Mouse (Mus musculus) CH12.LX (cell line): ENCODE measurements around the gene Ackr1.
"Not testable (repeated sequence)": the region's sequence is repeated elsewhere in the genome, so short reads cannot be mapped to it uniquely, and the experiment has no call there.

Source experiments
- CTCF ChIP-seq, 2 experiments: IDR thresholded peaks in 1 of 2; conservative IDR thresholded peaks in 1 of 2; 2 replicates each; pipeline ENCODE4 v1.5.1; 2011 to 2012; ENCODE audit warnings: low read depth in 2 of 2, low read length in 2 of 2, improper control_type of control experiment in 1 of 2, inconsistent platforms in 1 of 2, mild to moderate bottlenecking in 1 of 2, moderate library complexity in 1 of 2
- KAT2A ChIP-seq: IDR thresholded peaks from 2 replicates; pipeline ENCODE4 v1.6.1; 2012; ENCODE audit warnings: low read length, improper control_type of control experiment, inconsistent platforms; ENCODE audit not compliant: insufficient replicate concordance
- MAFK ChIP-seq: IDR thresholded peaks from 2 replicates; pipeline ENCODE4 v1.6.1; 2011; ENCODE audit warnings: low read length, improper control_type of control experiment; ENCODE audit not compliant: insufficient replicate concordance
- MAX ChIP-seq: IDR thresholded peaks from 2 replicates; pipeline ENCODE4 v1.6.1; 2011; ENCODE audit warnings: low read length, improper control_type of control experiment
- POLR2A ChIP-seq: IDR thresholded peaks from 2 replicates; pipeline ENCODE4 v1.6.1; 2011; ENCODE audit warnings: low read depth, mild to moderate bottlenecking, improper control_type of control experiment, low read length
- ZC3H11A ChIP-seq: IDR thresholded peaks from 2 replicates; pipeline ENCODE4 v1.6.1; 2012; ENCODE audit warnings: low read depth, mild to moderate bottlenecking, inconsistent platforms, low read length, improper control_type of control experiment
- ZKSCAN1 ChIP-seq: IDR thresholded peaks from 2 replicates; pipeline ENCODE4 v1.6.1; 2012; ENCODE audit warnings: low read depth, inconsistent platforms, low read length, improper control_type of control experiment, borderline replicate concordance

DNA sequence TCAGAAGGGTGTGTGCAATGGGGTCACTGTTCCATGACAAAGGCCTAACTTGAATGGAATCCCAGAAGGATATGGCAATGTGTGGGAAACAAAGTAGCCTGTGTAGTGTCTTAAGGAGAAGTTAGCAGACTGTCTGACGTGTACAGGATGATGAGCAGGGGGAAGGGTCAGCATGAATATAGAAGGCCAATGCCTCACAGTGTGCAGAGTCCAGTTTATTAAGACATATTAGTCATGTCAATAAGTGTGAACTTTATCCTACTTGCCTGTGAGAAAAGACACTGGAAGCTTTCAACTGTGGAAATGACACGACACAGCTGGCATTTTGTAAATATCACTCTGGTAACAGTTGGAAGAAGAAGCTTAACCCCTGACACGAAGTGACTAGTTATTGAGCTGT, 30.8 kb downstream of the Ackr1 start:
- not testable (repeated sequence) for TF ChIP-seq MAX; CTCF (conservative IDR thresholded peaks at IDR 0.05 in 1 of 2, IDR thresholded peaks at IDR 0.05 in 1 of 2; ENCODE audit: low read depth in 2 of 2, low read length in 2 of 2); ZC3H11A; MAFK; POLR2A; ZKSCAN1; KAT2A
